Mouse (Mus musculus): Measurements from ENCODE around the gene Sox5. TPM values are rescaled to one million over a fixed set of nuclear protein-coding genes. Genes with fewer than 3 reads are reported as not detected.
"Not testable (repeated sequence)": the region's sequence is repeated elsewhere in the genome, so short reads cannot be mapped to it uniquely, and the experiment has no call there.

Gene Sox5
- total RNA-seq, 2 experiments from 2014 or later, result 0.64 to 0.70 TPM

DNA sequence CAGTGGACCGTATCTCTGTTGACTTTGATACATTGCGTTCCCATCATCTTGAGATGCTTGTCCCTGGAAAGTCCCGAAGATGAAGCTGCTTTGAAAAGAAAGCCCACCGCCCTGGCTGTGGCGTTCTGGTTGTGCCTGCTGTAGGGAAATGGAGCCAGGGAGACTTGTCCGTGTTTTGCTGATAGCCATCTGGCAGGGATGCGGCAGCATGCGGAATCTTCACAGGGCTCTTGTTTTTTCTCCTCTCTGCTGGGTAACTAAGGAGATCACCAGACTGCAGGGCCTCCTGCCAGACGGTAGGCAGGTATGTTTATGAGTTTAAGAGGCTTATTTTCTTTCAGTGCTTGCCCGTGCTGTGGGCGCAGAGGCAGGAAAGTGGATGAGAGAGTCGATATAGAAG lies 499.0 kb downstream of the Sox5 start:
- no peak for DNase-seq

DNA sequence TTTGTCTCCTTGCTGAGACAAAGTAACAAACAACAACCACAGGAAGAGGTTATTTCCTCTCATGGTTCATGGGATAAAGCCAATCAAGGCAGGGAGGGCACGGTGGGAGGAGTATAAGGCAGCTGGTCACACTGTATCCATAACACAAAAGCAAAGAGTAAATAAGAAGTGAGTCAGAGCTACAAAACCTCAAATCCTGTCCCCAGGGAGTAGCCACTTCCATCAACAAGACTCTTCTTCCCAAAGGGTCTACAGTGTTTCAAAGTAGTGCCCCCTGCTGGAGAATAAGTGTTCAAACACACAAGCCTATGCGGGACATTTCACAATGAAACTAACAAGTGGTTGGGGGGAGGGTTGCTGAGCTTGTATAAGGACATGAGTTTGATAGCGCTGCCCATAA lies 500.1 kb downstream of the Sox5 start:
- no peak for DNase-seq

DNA sequence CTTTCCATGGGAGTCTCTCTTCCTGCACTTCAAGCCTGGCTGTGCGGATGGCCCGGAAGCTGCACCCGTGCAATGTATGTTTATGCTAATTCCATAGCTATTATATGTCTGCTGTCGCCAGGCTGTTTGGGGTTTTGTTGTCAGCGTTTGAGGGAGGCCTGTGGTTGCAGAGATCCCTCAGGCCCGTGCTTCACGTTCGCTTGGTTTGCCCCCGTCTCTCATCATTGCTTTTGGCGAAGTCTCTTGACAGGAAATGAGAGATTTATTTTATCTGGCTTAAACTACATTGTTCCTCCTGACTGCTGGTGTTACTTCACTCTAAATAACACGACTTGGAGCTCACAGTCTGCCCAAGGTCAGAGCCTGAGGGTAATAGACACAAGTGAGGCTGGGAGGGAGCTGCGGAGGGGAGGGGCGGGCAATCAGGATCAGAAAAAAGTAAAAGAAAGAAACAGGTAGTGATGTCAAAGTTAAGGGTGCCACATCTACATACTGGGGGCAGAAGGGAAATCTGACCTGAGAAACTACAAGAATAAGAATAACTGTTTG lies 503.2 kb downstream of the Sox5 start:
- no peak for DNase-seq

DNA sequence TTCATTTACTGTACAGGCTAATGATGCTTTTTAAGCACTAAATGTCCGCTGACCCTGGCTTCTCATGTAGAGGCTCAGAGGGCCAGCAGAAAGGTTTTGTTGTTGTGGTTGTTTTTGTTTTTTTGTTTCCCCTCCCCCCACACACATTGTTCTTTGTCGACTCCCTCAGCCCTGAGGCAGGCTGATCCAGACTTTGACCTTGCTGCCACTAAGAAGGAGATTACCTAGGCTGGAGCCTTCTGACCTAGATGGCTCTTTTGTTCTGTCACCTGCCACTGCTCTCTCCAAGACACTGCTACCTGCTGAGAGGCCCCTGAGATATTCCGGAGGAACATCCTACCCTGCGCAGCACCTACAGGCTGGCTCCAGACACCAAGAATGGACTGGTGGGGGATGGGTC lies 508.4 kb downstream of the Sox5 start:
- not testable (repeated sequence) for DNase-seq

DNA sequence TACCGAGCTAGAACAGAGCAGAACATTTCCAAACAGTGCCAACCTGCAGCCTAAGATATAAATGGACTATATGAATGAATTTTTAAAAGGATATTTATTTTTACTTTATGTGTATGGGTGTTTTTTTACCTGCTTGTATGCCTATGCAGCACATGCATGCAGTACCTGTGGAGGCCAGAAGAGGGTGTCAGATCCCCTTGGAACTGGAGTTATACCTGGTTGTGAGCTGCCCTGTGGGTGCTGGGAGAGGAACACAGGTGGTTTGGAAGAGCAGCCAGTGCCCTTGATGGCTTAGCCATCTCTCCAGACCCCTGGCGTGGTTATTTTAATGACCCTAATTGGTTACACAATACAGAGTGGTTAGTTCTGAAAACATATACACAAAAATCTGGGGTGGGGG lies 510.5 kb downstream of the Sox5 start:
- DNase-seq, result no peak

DNA sequence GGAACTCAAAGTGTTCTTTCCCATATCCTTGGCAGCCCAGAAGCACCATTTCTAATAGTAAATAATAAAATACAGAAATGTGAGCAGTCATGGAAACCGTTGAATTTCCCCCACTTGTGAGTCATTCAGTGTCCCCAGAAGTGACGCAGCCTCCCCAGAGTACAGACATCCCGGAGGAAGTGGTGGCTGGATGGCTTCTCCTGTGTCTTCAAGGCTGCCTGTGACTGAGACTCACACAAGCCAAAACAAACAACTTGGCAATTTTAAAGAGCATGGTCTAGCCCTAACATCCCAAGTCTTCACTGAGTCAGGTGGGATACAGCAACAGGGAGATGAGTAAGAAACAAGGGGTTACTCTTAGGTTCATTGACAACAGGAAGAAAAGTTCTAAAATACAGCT lies 511.5 kb downstream of the Sox5 start:
- DNase-seq, result no peak

- DNase-seq, result no peak
Observed at GRCm38 (mm10) chr6:144269666-144270065, 512.1 kb downstream of the Sox5 start.

- DNase-seq, result no peak
Observed at GRCm38 (mm10) chr6:144265752-144266151, 516.0 kb downstream of the Sox5 start.

GRCm38 (mm10) chr6:144265004-144265403 lies 516.8 kb downstream of the Sox5 start:
- no peak for DNase-seq

DNA sequence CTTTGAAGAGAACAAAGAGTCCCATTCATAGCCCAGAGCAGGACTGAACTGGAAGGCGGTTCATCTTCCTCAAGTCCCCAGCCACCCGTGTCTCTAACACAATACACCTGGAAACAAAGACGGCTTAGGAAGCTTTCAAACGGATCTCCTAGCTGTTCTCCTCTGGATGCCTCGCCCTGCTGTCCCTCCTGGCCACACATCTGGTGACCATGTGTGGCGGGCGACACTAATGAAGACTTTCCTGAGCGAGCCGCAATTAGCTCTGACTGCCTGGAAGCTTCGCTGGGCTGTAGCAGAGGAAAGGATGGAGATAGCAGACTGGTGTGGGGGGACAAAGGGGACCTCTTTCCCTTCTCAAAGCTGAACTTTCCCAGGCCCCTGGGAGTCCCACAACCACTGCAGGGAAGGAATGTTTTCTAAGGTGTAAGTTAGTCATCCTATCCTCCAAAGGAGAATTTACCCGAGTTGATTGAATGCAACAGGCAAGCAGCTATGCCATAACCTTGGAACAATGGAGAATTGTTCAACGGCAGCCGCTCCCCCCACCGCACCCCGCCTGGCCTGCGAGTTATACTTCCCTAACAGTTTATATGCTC lies 517.4 kb downstream of the Sox5 start:
- no peak for DNase-seq

DNA sequence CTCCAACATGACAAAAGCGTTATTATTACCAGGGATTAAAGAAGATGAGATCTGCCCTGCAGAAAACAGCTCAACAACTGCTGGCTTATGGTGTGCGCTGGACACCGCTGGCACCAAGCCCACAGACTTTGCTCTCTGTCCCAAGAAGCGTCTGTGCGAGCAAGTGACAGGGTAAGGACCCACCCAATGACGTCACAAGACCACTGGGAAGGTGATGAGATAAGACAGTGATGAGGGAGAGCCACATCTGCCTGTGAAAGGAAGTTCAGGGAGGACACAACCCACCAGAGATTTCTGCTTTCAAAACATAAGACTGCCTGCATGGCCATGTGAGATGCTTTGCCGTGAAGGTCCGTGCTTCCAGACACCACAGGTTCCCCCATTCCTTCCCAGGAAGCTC lies 525.3 kb downstream of the Sox5 start:
- no peak for DNase-seq

GRCm38 (mm10) chr6:144252191-144252718 lies 529.5 kb downstream of the Sox5 start:
- no peak for DNase-seq

GRCm38 (mm10) chr6:144251222-144252170 lies 530.3 kb downstream of the Sox5 start:
- no peak for DNase-seq

GRCm38 (mm10) chr6:144250625-144251181 lies 531.1 kb downstream of the Sox5 start:
- DNase-seq, result no peak

- DNase-seq, result no peak
Observed at GRCm38 (mm10) chr6:144236581-144236980, 545.2 kb downstream of the Sox5 start.

GRCm38 (mm10) chr6:144203970-144204369 lies 577.8 kb downstream of the Sox5 start:
- DNase-seq, result no peak

DNA sequence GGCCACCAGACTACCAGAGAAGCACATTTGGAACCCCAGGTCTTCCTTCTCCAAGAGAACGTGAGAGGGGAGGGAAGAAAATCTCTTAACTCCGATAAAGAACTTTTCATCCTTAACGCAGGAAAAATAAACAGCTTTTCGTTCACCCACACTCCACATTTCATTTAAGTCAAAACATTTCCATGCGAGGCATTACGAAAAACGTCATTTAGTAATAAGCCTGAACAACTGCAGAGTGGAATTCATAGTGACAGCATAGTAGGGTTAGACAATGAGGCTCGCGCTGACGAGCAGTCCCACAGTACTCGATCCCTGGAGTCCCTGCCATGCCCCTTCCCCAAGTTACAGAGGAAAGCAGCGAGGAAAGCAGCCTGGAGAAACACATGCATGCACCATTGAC lies 578.8 kb downstream of the Sox5 start:
- DNase-seq, result no peak

- no peak for DNase-seq
Observed at GRCm38 (mm10) chr6:144201402-144202040, 580.3 kb downstream of the Sox5 start.

DNA sequence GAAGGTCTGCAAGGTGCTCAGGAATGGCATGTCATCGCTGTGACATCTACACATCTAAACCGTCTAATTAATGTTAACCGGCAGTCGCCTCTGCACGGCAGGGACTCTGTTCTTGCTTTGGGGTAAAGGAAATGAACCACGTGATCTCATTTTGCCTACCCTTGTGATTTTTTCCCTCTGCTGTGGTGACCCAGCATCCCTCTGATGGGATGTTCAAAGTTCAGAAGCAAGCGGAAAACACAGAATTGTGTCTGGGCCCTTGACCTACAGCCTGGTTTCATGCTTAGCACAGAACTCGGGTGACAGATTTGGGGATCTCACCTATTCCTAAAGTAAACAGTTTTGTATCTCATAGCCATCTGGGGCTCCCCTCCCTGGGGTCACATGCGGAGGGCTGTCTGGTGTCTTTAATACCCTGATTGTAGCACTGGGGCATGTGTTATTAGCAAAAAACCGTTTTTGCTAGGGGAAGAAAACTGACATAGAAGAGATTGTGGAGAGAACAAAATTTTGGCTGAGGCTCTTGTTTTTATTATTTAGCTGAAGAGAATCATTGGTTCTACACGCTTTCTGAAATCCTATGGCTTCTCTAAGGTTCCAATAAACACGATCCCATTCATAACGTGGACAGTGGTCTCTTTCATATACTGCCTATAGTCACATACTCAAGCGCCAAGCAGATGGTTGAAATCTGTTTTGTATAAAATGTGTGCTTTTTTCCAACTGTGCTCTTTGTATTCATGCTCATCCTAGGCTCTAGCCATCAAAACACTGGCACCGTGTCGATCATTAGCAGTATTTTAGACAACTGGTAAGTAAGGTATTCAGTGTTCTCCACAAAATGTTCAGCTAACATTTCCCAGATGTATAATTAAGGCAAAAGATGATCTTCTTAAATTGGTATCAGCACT lies 584.3 kb downstream of the Sox5 start:
- no peak for DNase-seq

DNA sequence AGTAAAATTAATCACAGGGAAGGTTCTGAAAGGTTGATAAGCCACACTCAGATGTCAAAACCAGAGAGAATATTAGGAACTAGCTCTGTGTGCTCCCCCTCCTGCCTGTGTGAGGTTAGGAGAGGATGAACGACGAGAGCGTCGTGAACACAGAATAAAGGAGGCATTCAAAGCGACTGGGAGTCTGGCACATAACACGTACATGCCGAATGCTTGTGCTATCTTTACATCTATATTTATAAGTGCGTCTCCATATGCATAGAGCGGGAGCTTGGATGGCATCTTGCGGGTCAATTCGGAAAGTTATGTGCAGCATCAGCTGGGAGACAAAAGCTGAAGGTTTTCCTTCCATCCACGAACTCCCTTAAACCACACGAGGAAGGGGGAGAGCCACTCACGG lies 585.8 kb downstream of the Sox5 start:
- DNase-seq, result no peak

GRCm38 (mm10) chr6:144183087-144183486 lies 598.7 kb downstream of the Sox5 start:
- no peak for DNase-seq

Data from gastrocnemius, postnatal 25 days (tissue).